Mouse (Mus musculus): ENCODE results near the gene Prkn. TPM values are rescaled to one million over a fixed set of nuclear protein-coding genes. Genes with fewer than 3 reads are reported as not detected.

Prkn gene
- polyA plus RNA-seq, 1 experiment from 2014 or later: 2.2 TPM

- no peak overlapping the region for H3K4me2 ChIP-seq (ENCODE audit: low read depth, low read length)
- no peaks in the 10 kb centered on the region for H3K9me3 ChIP-seq (replicated peaks; ENCODE audit: control insufficient read depth, low read length)
- no peak overlapping the region; the same call in 1 of the 2 replicates for H3K27ac ChIP-seq (ENCODE audit: low read length)
- no peaks in the 10 kb centered on the region; the same call in 1 of the 2 replicates for H3K4me1 ChIP-seq (ENCODE audit: control insufficient read depth, insufficient read depth, low read length)
- no peak overlapping the region for H3K4me3 ChIP-seq (replicated peaks; ENCODE audit: low read length)
- no peaks in the 10 kb centered on the region for H3K27me3 ChIP-seq (ENCODE audit: control insufficient read depth, insufficient read depth, low read length)
- ATAC-seq (ENCODE audit: insufficient read depth, low FRiP score): peak; percentile 91
- WGBS: 61% methylated on average over 2 of the region's 2 CpGs
- no peaks in the 10 kb centered on the region for H3K36me3 ChIP-seq (ENCODE audit: control insufficient read depth, insufficient read depth, low read length)
- H3K9ac ChIP-seq (ENCODE audit: low read length): no peak overlapping the region
Measured at GRCm38 (mm10) chr17:11032366-11032765, 192.2 kb downstream of the Prkn start.

DNA sequence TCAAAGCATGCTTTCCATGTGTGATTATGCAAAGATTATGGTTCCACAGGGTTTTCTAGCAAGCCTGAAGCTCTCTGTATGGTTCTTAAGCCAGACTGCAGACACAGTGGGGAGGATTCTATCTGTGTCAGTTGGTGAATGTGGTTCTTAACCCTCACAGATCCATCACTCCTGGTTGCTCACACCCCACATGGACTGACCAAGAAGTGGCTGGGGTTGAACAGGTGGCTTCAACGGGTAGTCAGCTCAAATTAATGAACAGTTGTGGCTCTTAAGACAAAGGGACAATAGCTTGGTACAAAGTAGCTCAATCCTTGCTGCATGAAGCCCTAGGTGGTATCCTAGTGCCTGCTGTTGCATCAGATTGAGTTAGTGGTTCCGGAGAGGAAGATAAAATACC is 193.4 kb downstream of the Prkn start:
- Histone ChIP-seq H3K36me3 (ENCODE audit: control insufficient read depth, insufficient read depth, low read length) (no peaks in the 10 kb centered on the region), H3K27me3 (ENCODE audit: control insufficient read depth, insufficient read depth, low read length) (no peaks in the 10 kb centered on the region), H3K4me2 (ENCODE audit: low read depth, low read length) (no peak overlapping the region), H3K27ac (ENCODE audit: low read length) (no peak overlapping the region), H3K4me1 (ENCODE audit: control insufficient read depth, insufficient read depth, low read length) (no peaks in the 10 kb centered on the region; the same call in 1 of the 2 replicates), H3K9me3 (replicated peaks; ENCODE audit: control insufficient read depth, low read length) (no peaks in the 10 kb centered on the region), H3K4me3 (replicated peaks; ENCODE audit: low read length) (no peak overlapping the region), H3K9ac (ENCODE audit: low read length) (no peak overlapping the region)
- no peak for ATAC-seq (ENCODE audit: insufficient read depth, low FRiP score)
- 69% methylated on average over 2 of the region's 2 CpGs for WGBS

GRCm38 (mm10) chr17:11038272-11038671 is 198.1 kb downstream of the Prkn start:
- ATAC-seq (ENCODE audit: insufficient read depth, low FRiP score): 0 out of 2 replicates have a peak, but pooled peaks have one; percentile 71
- no peaks in the 10 kb centered on the region for H3K4me1 ChIP-seq (ENCODE audit: control insufficient read depth, insufficient read depth, low read length)
- H3K27me3 ChIP-seq (ENCODE audit: control insufficient read depth, insufficient read depth, low read length): no peaks in the 10 kb centered on the region
- no peaks in the 10 kb centered on the region for H3K9me3 ChIP-seq (replicated peaks; ENCODE audit: control insufficient read depth, low read length)
- H3K9ac ChIP-seq (ENCODE audit: low read length): no peak overlapping the region
- no peak overlapping the region for H3K4me2 ChIP-seq (ENCODE audit: low read depth, low read length)
- 97% methylated on average over 1 of the region's 1 CpGs for WGBS
- no peak overlapping the region for H3K27ac ChIP-seq (ENCODE audit: low read length)
- H3K4me3 ChIP-seq (replicated peaks; ENCODE audit: low read length): no peak overlapping the region
- H3K36me3 ChIP-seq (ENCODE audit: control insufficient read depth, insufficient read depth, low read length): no peaks in the 10 kb centered on the region

DNA sequence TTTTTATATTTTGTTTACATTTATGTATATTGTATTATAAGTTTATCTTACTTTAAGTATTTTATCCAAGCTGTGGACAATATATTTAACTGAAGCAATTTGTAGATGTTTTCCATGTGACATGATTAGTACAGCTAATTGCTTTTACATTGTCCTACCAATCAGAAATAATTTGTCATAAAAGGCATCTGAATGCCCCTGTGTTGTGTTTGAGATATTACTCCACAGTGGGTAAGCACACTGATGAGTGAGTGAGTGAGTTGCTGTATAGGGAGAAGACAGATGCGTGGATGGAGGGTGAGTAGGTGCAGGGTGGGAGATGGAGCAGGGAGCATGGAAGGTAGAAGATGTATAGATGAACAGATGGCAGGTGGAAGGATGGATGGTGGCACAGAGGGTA is 218.8 kb downstream of the Prkn start:
- H3K27ac ChIP-seq (ENCODE audit: low read length): no peak overlapping the region
- H3K9ac ChIP-seq (ENCODE audit: low read length): no peak overlapping the region
- ATAC-seq (ENCODE audit: insufficient read depth, low FRiP score): no peak
- H3K4me1 ChIP-seq (ENCODE audit: control insufficient read depth, insufficient read depth, low read length): no peaks in the 10 kb centered on the region
- 91% methylated on average over 1 of the region's 1 CpGs for WGBS
- no peaks in the 10 kb centered on the region for H3K27me3 ChIP-seq (ENCODE audit: control insufficient read depth, insufficient read depth, low read length)
- no peak overlapping the region for H3K4me3 ChIP-seq (replicated peaks; ENCODE audit: low read length)
- H3K4me2 ChIP-seq (ENCODE audit: low read depth, low read length): no peak overlapping the region
- H3K9me3 ChIP-seq (replicated peaks; ENCODE audit: control insufficient read depth, low read length): no peaks in the 10 kb centered on the region
- no peaks in the 10 kb centered on the region for H3K36me3 ChIP-seq (ENCODE audit: control insufficient read depth, insufficient read depth, low read length)

DNA sequence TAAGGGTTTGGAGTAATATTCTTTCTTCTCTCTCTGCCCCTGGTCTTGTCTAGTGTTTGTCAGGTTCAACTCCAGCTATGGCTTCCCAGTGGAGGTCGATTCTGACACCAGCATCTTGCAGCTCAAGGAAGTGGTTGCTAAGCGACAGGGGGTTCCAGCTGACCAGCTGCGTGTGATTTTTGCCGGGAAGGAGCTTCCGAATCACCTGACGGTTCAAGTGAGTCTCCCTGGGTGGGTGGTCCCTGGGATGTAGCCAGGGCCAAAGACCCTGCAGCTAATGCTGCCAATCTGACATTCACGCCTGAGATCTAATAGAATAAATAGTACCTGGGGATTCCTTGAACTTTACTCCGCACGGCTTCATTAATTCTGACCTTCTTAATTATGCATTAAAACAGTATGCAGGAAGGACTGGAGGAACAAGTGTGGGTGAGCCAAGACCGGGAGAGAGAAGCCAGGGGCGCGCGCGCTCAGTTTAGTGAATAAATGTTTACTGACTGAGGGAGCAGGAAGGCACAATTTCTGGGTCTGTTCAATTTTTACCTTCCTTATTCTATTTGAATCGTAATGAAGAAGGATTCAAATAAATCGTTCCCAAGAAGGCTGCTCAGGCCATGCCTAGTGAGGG is 227.0 kb downstream of the Prkn start:
- no peaks in the 10 kb centered on the region for H3K4me1 ChIP-seq (ENCODE audit: control insufficient read depth, insufficient read depth, low read length)
- no peaks in the 10 kb centered on the region for H3K27me3 ChIP-seq (ENCODE audit: control insufficient read depth, insufficient read depth, low read length)
- H3K9ac ChIP-seq (ENCODE audit: low read length): no peak overlapping the region
- H3K36me3 ChIP-seq (ENCODE audit: control insufficient read depth, insufficient read depth, low read length): no peaks in the 10 kb centered on the region
- H3K4me2 ChIP-seq (ENCODE audit: low read depth, low read length): peak overlapping the region; percentile 13
- no peak overlapping the region for H3K4me3 ChIP-seq (replicated peaks; ENCODE audit: low read length)
- no peak overlapping the region for H3K27ac ChIP-seq (ENCODE audit: low read length)
- 11% methylated on average over 16 of the region's 16 CpGs for WGBS
- no peaks in the 10 kb centered on the region for H3K9me3 ChIP-seq (replicated peaks; ENCODE audit: control insufficient read depth, low read length)
- 0 out of 2 replicates have a peak, but pooled peaks have one; percentile 33 for ATAC-seq (ENCODE audit: insufficient read depth, low FRiP score)

DNA sequence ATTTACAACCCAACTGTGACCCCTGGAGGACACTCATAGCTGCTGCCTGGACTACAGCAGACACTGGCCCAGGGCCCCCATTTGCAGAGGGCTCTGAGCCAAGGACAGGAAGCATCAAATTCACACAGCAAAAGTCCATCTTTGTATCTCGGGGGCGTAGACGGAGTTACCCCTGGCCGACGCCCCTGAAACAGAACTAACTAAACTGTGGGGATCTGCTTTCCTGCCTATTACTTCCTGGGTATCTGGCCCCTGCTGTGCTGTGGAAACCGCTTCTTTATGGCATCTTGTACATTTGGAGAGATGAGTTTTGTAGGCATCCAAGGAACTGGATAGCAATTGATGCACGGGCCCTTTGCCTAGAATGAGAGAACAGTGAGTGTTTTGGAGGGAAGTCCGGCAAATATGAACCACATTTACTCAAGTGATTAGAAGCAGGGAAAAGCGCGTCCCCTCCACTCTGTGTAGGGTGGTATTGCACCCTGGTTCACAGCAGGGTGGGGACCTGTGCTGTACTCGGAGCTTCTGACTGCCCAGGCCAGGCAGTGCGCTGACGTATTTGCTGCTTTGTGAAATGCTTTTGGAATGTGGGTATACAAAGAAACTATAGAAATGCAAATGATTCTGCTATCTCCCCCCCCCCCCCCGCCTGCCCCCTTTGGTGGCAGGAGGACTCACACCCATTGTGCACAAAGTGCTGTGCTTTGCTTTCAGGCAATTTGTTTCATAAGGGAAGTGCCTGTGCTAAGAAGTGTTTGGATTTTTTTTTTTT is 227.7 kb downstream of the Prkn start:
- WGBS: 23% methylated on average over 14 of the region's 14 CpGs

DNA sequence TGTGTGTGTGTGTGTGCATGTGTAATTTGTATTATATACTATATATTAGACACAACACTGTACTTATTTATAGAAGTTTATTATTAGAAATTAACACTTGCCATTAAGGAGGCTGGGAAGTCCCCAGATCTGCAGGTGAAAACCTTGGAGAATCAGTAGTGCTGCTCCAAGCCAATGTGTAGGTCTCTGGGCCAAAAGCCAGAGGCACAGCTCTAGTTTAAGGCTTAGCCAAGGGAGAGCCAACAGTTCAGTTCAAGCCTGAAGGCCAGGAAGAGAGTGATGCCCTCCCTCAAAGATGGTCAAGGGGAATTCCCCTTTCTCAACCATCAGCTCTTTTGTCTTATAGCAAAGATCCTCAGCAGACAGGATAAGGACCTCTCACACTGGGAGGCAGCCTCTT is 230.8 kb downstream of the Prkn start:
- Histone ChIP-seq H3K9me3 (replicated peaks; ENCODE audit: control insufficient read depth, low read length) (no peaks in the 10 kb centered on the region), H3K36me3 (ENCODE audit: control insufficient read depth, insufficient read depth, low read length) (no peaks in the 10 kb centered on the region), H3K27me3 (ENCODE audit: control insufficient read depth, insufficient read depth, low read length) (no peaks in the 10 kb centered on the region; the same call in 1 of the 2 replicates), H3K9ac (ENCODE audit: low read length) (no peak overlapping the region), H3K27ac (ENCODE audit: low read length) (no peak overlapping the region), H3K4me1 (ENCODE audit: control insufficient read depth, insufficient read depth, low read length) (no peaks in the 10 kb centered on the region), H3K4me3 (replicated peaks; ENCODE audit: low read length) (no peak overlapping the region), H3K4me2 (ENCODE audit: low read depth, low read length) (no peak overlapping the region)
- ATAC-seq (ENCODE audit: insufficient read depth, low FRiP score): no peak

More for the DNA sequence above, 227.7 kb downstream of the Prkn start:
- H3K27ac ChIP-seq (ENCODE audit: low read length): no peak overlapping the region
- no peak overlapping the region for H3K9ac ChIP-seq (ENCODE audit: low read length)
- peak overlapping the region; percentile 13 for H3K4me2 ChIP-seq (ENCODE audit: low read depth, low read length)
- no peaks in the 10 kb centered on the region for H3K36me3 ChIP-seq (ENCODE audit: control insufficient read depth, insufficient read depth, low read length)
- no peak overlapping the region for H3K4me3 ChIP-seq (replicated peaks; ENCODE audit: low read length)
- no peaks in the 10 kb centered on the region for H3K4me1 ChIP-seq (ENCODE audit: control insufficient read depth, insufficient read depth, low read length)
- no peaks in the 10 kb centered on the region for H3K9me3 ChIP-seq (replicated peaks; ENCODE audit: control insufficient read depth, low read length)
- ATAC-seq (ENCODE audit: insufficient read depth, low FRiP score): peak; percentile 84
- H3K27me3 ChIP-seq (ENCODE audit: control insufficient read depth, insufficient read depth, low read length): no peaks in the 10 kb centered on the region

DNA sequence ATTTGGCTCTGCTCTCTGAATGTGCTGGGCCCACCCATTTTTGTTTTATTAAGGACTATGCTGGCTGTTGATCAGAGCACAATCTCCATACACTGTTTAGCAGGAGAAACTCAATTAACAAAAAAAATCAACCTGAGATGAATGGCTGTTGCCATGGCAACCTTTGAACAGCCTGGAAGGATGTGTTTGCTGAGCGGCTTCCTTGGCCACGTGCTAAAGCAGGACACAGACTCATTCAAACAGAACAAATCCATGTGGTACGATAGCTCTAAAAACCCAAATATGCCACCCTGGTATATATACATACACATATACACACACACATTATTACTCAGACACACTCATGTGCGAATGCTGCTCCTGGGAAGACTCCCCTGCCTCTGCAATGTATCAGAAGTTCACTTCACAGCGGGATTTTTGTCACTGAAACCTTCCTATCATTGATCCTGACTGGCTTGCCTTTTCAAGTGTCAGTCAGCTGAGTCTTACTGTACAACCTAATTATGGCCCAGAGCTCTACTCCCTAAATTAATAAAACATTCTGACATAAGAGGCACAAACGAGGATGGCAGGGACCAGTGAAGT is 236.2 kb downstream of the Prkn start:
- 50% methylated on average over 6 of the region's 6 CpGs for WGBS
- no peak overlapping the region for H3K4me2 ChIP-seq (ENCODE audit: low read depth, low read length)
- no peak overlapping the region for H3K4me3 ChIP-seq (replicated peaks; ENCODE audit: low read length)
- no peaks in the 10 kb centered on the region for H3K36me3 ChIP-seq (ENCODE audit: control insufficient read depth, insufficient read depth, low read length)
- H3K9ac ChIP-seq (ENCODE audit: low read length): no peak overlapping the region
- no peak overlapping the region for H3K27ac ChIP-seq (ENCODE audit: low read length)
- no peaks in the 10 kb centered on the region for H3K4me1 ChIP-seq (ENCODE audit: control insufficient read depth, insufficient read depth, low read length)
- ATAC-seq (ENCODE audit: insufficient read depth, low FRiP score): no peak
- H3K27me3 ChIP-seq (ENCODE audit: control insufficient read depth, insufficient read depth, low read length): no peaks in the 10 kb centered on the region; the same call in 1 of the 2 replicates
- no peaks in the 10 kb centered on the region for H3K9me3 ChIP-seq (replicated peaks; ENCODE audit: control insufficient read depth, low read length)

DNA sequence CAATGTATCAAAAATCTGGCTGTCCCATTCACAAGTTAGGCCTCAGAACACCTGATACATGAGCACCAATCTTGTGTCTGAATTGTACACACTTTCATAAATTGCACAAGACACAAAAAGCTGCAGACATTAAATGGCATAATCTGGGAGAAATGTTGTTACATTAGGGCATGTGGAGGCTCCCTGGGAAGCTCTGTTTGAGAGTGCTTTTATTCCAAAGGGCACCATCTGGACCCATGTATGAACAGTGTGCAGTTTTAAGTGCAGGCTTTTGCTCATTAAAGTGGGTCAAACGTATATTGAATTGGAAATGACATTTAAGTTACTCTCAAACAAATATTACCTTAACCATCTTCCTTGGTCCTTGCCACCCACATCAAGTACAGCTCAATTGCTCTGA is 246.3 kb downstream of the Prkn start:
- WGBS: 65% methylated on average over 1 of the region's 1 CpGs
- H3K27me3 ChIP-seq (ENCODE audit: control insufficient read depth, insufficient read depth, low read length): no peaks in the 10 kb centered on the region

More for the DNA sequence above, 246.3 kb downstream of the Prkn start:
- Histone ChIP-seq H3K4me3 (replicated peaks; ENCODE audit: low read length) (no peak overlapping the region), H3K4me2 (ENCODE audit: low read depth, low read length) (no peak overlapping the region), H3K27ac (ENCODE audit: low read length) (no peak overlapping the region), H3K9me3 (replicated peaks; ENCODE audit: control insufficient read depth, low read length) (no peaks in the 10 kb centered on the region), H3K36me3 (ENCODE audit: control insufficient read depth, insufficient read depth, low read length) (no peaks in the 10 kb centered on the region), H3K4me1 (ENCODE audit: control insufficient read depth, insufficient read depth, low read length) (no peaks in the 10 kb centered on the region), H3K9ac (ENCODE audit: low read length) (no peak overlapping the region)
- no peak for ATAC-seq (ENCODE audit: insufficient read depth, low FRiP score)

All from stomach, embryonic 16.5 days (tissue).